Mouse (Mus musculus): ENCODE data around the gene Rpl36a. TPM values are rescaled to one million over a fixed set of nuclear protein-coding genes. Genes with fewer than 3 reads are reported as not detected.
"Not testable (repeated sequence)": the region's sequence is repeated elsewhere in the genome, so short reads cannot be mapped to it uniquely, and the experiment has no call there.

Gene Rpl36a
- 191 and 228 TPM in 2 replicates for polyA plus RNA-seq (2015; fragmentation: Nextera tagmentation; extraction: Ambion mirVana)

- Histone ChIP-seq H3K27me3 (no peaks in the 10 kb centered on the region), H3K4me3 (peak within 1 kb of the TSS; percentile 51), H3K36me3 (peaks cover 11% of the 10 kb centered on the region; the same call in 1 of the 2 replicates), H3K4me2 (peak within 1 kb of the TSS; percentile 63), H3K27ac (replicated peaks) (peak within 1 kb of the TSS; percentile 89), H3K9ac (peak within 1 kb of the TSS; percentile 80), H3K4me1 (replicated peaks) (peaks cover 16% of the 10 kb centered on the region), H3K9me3 (no peaks in the 10 kb centered on the region)
- WGBS = 23% methylated on average over 45 of the region's 45 CpGs
- ATAC-seq (ENCODE audit: low read depth) = peak; percentile 97
These were observed at the start of gene Rpl36a for GRCm38 (mm10) chrX:134585103-134586002. Gene Rpl36a (plus strand): TSS chrX:134585654.

- H3K4me3 ChIP-seq; ATAC-seq (ENCODE audit: low read depth); H3K4me2 ChIP-seq; H3K9me3 ChIP-seq; H3K4me1 ChIP-seq (replicated peaks); H3K36me3 ChIP-seq; H3K9ac ChIP-seq; H3K27ac ChIP-seq (replicated peaks); H3K27me3 ChIP-seq: not testable (repeated sequence)
- WGBS = 87% methylated on average over 10 of the region's 10 CpGs
These were observed 45.7 kb upstream of the Rpl36a start for GRCm38 (mm10) chrX:134539795-134540194.

- no peak for ATAC-seq (ENCODE audit: low read depth)
- H3K27ac ChIP-seq (replicated peaks) = no peak overlapping the region
- 21% methylated on average over 12 of the region's 12 CpGs for WGBS
These were observed 44.9 kb upstream of the Rpl36a start for GRCm38 (mm10) chrX:134540414-134541135.

DNA sequence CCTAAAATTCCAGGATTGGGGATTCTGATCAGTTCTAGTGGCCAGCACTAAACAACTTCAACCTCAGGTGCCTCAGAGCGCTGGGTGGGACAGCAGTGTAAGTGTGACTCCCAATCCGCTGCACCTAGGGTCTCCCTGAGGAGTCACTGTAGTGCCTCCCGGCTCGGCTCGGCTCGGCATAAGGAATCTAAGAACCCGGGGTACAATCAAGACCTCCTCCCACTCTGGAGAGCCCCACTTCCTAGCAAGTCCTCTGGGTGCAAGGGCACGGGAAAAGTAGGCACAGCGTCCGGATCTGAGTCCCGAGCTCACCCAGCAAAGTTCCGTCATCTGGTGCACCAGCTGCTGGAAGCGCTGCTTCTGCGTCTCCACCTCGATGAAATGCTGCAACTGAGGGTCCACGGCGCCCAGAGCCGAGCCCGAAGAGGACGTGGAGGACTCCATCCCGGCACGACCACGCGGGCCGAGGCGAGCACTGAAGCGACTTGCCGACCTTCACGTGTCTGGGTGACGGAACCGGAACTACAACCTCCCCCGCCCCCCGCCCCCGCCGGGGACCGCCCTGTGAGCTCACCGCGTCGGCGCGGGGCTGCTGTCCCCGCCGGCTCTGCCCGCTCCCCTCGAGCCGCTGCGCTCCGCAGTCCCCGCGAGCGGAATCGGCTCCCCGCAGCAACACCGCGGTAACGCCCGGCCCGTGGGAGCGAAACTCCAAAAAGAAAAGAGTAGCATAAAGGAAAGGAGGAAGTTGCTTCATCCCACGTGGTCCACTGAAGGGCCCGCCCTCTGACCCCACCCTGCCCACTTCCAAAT, 44.1 kb upstream of the Rpl36a start, which contains the start of gene Timm8a1:
Gene Timm8a1, minus strand, starts transcription at position 721 of the 810 bp plus-strand sequence.
- H3K4me3 ChIP-seq = peak within 1 kb of the TSS; percentile 50
- 0 out of 2 replicates have a peak within 1 kb of the TSS, but pooled peaks have one; percentile 54 for H3K27ac ChIP-seq (replicated peaks)
- H3K9ac ChIP-seq = peak within 1 kb of the TSS; percentile 70
- peak; percentile 92 for ATAC-seq (ENCODE audit: low read depth)
- H3K36me3 ChIP-seq = no peaks in the 10 kb centered on the region
- H3K9me3 ChIP-seq = no peaks in the 10 kb centered on the region
- H3K27me3 ChIP-seq = no peaks in the 10 kb centered on the region
- WGBS = 20% methylated on average over 43 of the region's 61 CpGs
- H3K4me2 ChIP-seq = peak within 1 kb of the TSS; percentile 67
- no peaks in the 10 kb centered on the region; the same call in 1 of the 2 replicates for H3K4me1 ChIP-seq (replicated peaks)

More at GRCm38 (mm10) chrX:134540414-134541135, 44.9 kb upstream of the Rpl36a start:
- Histone ChIP-seq H3K4me2 (peak overlapping the region; percentile 67), H3K4me1 (replicated peaks) (no peaks in the 10 kb centered on the region; the same call in 1 of the 2 replicates), H3K9me3 (no peaks in the 10 kb centered on the region), H3K9ac (peak overlapping the region; percentile 70), H3K36me3 (no peaks in the 10 kb centered on the region), H3K4me3 (peak overlapping the region; percentile 50), H3K27me3 (no peaks in the 10 kb centered on the region)

DNA sequence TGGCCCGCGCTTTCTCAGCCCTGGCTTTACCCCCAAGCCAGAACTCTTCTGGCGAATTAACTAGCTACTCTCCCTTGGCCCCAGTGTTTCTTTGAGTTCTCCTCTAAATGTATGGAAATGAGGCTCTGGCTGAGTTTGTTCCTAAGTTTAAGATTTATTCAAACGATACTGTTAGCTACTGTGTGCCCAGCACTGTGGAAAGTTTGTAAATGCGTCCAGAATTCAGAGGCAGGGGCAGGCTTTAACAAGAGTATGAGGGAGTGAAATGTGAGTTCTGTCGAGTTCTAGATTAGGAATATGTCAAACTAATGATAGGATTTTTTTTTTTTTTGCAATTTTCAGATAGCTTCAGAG, 43.5 kb upstream of the Rpl36a start:
- Histone ChIP-seq H3K9ac (peak overlapping the region; percentile 58), H3K9me3 (no peaks in the 10 kb centered on the region), H3K27me3 (no peaks in the 10 kb centered on the region), H3K4me2 (peak overlapping the region; percentile 67), H3K4me3 (peak overlapping the region; percentile 50), H3K36me3 (no peaks in the 10 kb centered on the region), H3K4me1 (replicated peaks) (no peaks in the 10 kb centered on the region; the same call in 1 of the 2 replicates), H3K27ac (replicated peaks) (0 out of 2 replicates have a peak overlapping the region, but pooled peaks have one; percentile 54)
- WGBS = 21% methylated on average over 6 of the region's 6 CpGs
- peak; percentile 20; the same call in 1 of the 2 replicates for ATAC-seq (ENCODE audit: low read depth)

DNA sequence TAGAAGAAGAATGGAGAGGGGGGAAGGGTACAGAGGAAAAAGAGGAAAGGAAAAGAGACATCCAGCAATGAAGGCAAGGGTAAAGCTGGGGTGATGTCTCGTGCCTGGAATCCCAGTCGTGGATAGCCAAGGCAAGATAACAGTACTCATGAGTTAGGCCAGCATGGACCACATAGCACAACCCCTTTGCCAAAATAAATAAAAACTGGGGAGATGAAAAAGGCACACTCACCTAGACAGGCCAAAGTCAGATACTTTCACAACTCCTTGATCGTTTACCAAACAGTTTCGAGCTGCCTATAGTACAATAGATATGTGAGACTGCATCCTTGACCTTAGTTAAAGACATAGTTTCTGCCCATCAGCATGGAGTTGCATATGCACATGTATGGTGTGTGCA, 38.1 kb upstream of the Rpl36a start:
- H3K27me3 ChIP-seq = no peaks in the 10 kb centered on the region
- no peak overlapping the region for H3K9ac ChIP-seq
- no peaks in the 10 kb centered on the region for H3K9me3 ChIP-seq
- H3K36me3 ChIP-seq = no peaks in the 10 kb centered on the region
- no peak overlapping the region for H3K27ac ChIP-seq (replicated peaks)
- 87% methylated on average over 4 of the region's 4 CpGs for WGBS
- H3K4me2 ChIP-seq = no peak overlapping the region
- H3K4me1 ChIP-seq (replicated peaks) = no peaks in the 10 kb centered on the region
- H3K4me3 ChIP-seq = no peak overlapping the region
- ATAC-seq (ENCODE audit: low read depth) = no peak

DNA sequence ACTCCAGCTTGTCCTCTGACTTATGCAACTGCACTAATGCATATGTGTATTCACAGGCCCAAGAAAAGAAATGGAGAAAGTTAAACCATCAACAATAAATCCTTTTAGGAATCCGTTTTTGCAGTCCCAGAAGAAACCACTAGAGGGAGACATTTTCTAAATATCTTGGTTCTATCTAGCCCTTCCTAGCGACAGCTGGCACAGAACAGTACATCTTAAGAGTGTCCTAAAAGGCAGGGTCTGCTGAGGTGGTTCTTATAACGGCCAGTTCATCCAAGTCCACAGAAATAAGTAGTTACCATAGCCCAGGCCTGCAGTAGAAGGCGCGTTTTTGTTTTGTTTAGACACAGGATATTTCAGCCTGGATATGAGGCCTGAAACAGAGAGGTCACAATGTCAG, 34.6 kb upstream of the Rpl36a start:
- Histone ChIP-seq H3K4me3 (no peak overlapping the region), H3K27ac (replicated peaks) (no peak overlapping the region), H3K9me3 (no peaks in the 10 kb centered on the region), H3K4me2 (no peak overlapping the region), H3K27me3 (no peaks in the 10 kb centered on the region), H3K4me1 (replicated peaks) (no peaks in the 10 kb centered on the region), H3K36me3 (no peaks in the 10 kb centered on the region), H3K9ac (no peak overlapping the region)
- no peak for ATAC-seq (ENCODE audit: low read depth)
- 20% methylated on average over 5 of the region's 5 CpGs for WGBS

DNA sequence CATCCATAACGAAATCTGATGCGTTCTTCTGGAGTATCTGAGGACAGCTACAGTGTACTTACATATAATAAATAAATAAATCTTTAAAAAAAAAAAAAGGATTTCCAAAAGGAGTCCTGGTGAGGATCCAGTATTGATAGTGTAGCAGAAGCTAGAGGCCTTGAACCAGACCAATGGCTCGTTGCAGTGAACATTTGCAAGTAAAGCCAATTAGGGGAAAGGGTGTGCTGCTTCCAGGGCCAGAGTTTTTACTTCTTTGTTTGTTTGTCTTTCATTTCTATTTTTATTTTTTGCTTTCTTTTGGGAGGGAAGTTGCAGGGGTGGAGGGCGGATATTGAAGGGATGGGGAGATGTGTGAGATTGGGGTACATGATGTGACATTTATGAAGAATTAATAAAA, 32.1 kb upstream of the Rpl36a start:
- no peaks in the 10 kb centered on the region for H3K36me3 ChIP-seq
- H3K27ac ChIP-seq (replicated peaks) = no peak overlapping the region
- ATAC-seq (ENCODE audit: low read depth) = no peak
- no peak overlapping the region for H3K4me3 ChIP-seq
- H3K4me2 ChIP-seq = no peak overlapping the region
- no peaks in the 10 kb centered on the region for H3K9me3 ChIP-seq
- H3K27me3 ChIP-seq = no peaks in the 10 kb centered on the region
- H3K9ac ChIP-seq = no peak overlapping the region
- 89% methylated on average over 4 of the region's 4 CpGs for WGBS
- no peaks in the 10 kb centered on the region for H3K4me1 ChIP-seq (replicated peaks)

- Histone ChIP-seq H3K4me2 (no peak overlapping the region), H3K4me3 (no peak overlapping the region), H3K36me3 (no peaks in the 10 kb centered on the region), H3K9me3 (no peaks in the 10 kb centered on the region), H3K27ac (replicated peaks) (no peak overlapping the region), H3K9ac (no peak overlapping the region), H3K27me3 (0 out of 2 replicates have a peak, but pooled peaks cover 2% of the 10 kb centered on the region), H3K4me1 (replicated peaks) (no peaks in the 10 kb centered on the region)
- WGBS = 77% methylated on average over 6 of the region's 6 CpGs
- no peak for ATAC-seq (ENCODE audit: low read depth)
These were observed 31.0 kb upstream of the Rpl36a start for GRCm38 (mm10) chrX:134554425-134554824.

DNA sequence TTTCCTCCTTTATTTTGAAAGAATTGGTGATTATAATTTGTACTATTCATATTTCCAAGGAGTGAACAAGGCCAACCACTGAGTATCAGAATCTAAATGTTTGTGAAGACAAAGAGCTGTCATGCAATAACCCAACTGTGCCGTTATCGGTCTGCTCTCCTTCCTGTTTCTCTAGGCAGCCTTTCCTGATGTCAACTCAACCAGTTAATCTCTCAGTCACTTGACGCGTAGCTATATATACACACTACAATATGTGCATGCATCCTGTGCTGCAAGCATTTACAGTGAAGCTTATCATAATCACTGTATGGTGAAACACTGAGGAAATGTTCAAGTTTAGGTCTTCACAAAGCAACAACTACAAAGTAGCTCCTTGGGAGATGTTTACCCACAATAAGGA, 21.1 kb upstream of the Rpl36a start:
- WGBS = 88% methylated on average over 4 of the region's 4 CpGs
- H3K27ac ChIP-seq (replicated peaks) = no peak overlapping the region
- no peak overlapping the region for H3K4me2 ChIP-seq
- no peak for ATAC-seq (ENCODE audit: low read depth)
- 0 out of 2 replicates have a peak, but pooled peaks cover under 1% of the 10 kb centered on the region for H3K27me3 ChIP-seq
- H3K4me1 ChIP-seq (replicated peaks) = no peaks in the 10 kb centered on the region
- H3K9me3 ChIP-seq = no peaks in the 10 kb centered on the region
- no peak overlapping the region for H3K9ac ChIP-seq
- no peak overlapping the region for H3K4me3 ChIP-seq
- no peaks in the 10 kb centered on the region for H3K36me3 ChIP-seq

DNA sequence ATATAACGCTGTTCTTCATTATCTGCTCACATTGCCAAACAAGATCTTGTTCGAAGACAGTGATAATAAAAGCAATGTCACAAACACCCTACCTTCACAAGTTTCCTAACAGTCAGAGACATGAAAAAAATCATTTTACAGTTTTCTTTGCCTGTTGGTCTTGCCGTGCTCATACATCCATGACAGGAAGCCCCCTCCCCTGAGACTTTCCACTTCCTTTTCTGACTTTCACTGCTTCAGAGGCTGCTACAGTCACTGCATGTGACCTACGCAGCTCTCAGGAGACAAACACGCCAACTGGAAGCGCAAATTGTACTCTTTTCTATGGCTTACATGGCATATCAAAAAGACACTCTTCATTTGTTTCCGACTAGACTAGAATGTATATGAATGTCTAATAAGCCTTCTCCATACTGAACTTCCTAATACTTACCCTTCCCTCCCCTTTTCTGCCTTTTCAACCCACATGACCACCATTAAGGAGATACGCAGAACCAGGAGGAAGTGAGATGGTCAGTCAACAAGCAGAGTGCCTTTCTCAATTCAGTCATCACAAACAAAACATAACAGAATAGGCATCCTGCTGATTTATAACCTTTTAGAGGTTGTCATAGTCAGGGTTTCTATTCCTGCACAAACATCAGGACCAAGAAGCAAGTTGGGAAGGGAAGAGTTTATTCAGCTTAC, 18.8 kb upstream of the Rpl36a start:
- Histone ChIP-seq H3K4me1 (replicated peaks) (no peaks in the 10 kb centered on the region), H3K4me2 (no peak overlapping the region), H3K36me3 (no peaks in the 10 kb centered on the region), H3K27ac (replicated peaks) (no peak overlapping the region), H3K4me3 (no peak overlapping the region), H3K9me3 (no peaks in the 10 kb centered on the region), H3K27me3 (no peaks in the 10 kb centered on the region), H3K9ac (no peak overlapping the region)
- no peak for ATAC-seq (ENCODE audit: low read depth)
- WGBS = 90% methylated on average over 8 of the region's 8 CpGs
